Mouse (Mus musculus) liver, postnatal 0 days (tissue): ENCODE measurements around the gene Baz1a. TPM values are rescaled to one million over a fixed set of nuclear protein-coding genes. Genes with fewer than 3 reads are reported as not detected.

Experiments used
- ATAC-seq: fragments of 200-750 bp; cut with Nextera tagmentation; 2 replicates; pipeline ENCODE4 v1.8.0; 2017; ENCODE audit warnings: mild to moderate bottlenecking, moderate library complexity
- DNase-seq: peaks from one replicate; pipeline ENCODE4 v3.0.0-alpha.2; 2016
- H3K27ac ChIP-seq: fragments of 300-500 bp; sonication (generic); 2 replicates; pipeline ENCODE4 v1.5.1; 2014; ENCODE audit warnings: antibody characterized with exemption, moderate library complexity, mild to moderate bottlenecking, low read depth
- H3K27me3 ChIP-seq: fragments of 300-500 bp; sonication (generic); 2 replicates; pipeline ENCODE4 v1.6.1; 2014; ENCODE audit warnings: low read length, control low read depth, mixed read lengths; ENCODE audit not compliant: insufficient read depth
- H3K36me3 ChIP-seq: fragments of 300-500 bp; sonication (generic); replicated peaks from 2 replicates; pipeline ENCODE4 v1.6.1; 2014; ENCODE audit warnings: mild to moderate bottlenecking, control low read depth, low read length, moderate library complexity, mixed read lengths; ENCODE audit not compliant: insufficient read depth
- H3K4me1 ChIP-seq: fragments of 300-500 bp; sonication (generic); 2 replicates; pipeline ENCODE4 v1.6.1; 2014; ENCODE audit warnings: antibody characterized with exemption, mild to moderate bottlenecking, control low read depth; ENCODE audit not compliant: insufficient read depth
- H3K4me2 ChIP-seq: fragments of 300-500 bp; sonication (generic); 2 replicates; pipeline ENCODE4 v1.6.1; 2014; ENCODE audit warnings: low read depth, mild to moderate bottlenecking, low read length, moderate library complexity, mixed read lengths
- H3K4me3 ChIP-seq: fragments of 300-500 bp; sonication (generic); 2 replicates; pipeline ENCODE4 v1.5.1; 2014; ENCODE audit warnings: low read depth, low read length
- H3K9ac ChIP-seq: fragments of 300-500 bp; sonication (generic); replicated peaks from 2 replicates; pipeline ENCODE4 v1.6.1; 2014; ENCODE audit warnings: mild to moderate bottlenecking, moderate library complexity
- H3K9me3 ChIP-seq: fragments of 300-500 bp; sonication (generic); 2 replicates; pipeline ENCODE4 v1.6.1; 2016; ENCODE audit warnings: mild to moderate bottlenecking, control low read depth, low read length, mixed read lengths
- CTCF ChIP-seq: sonication (generic); IDR thresholded peaks from 2 replicates; pipeline ENCODE4 v1.5.1; 2016; ENCODE audit warnings: antibody characterized with exemption, low read depth
- EP300 ChIP-seq: IDR thresholded peaks from 2 replicates; pipeline ENCODE4 v1.6.1; 2016; ENCODE audit warnings: antibody characterized with exemption, low read depth, mild to moderate bottlenecking
- WGBS: fragments of 180-500 bp; shearing (Covaris S2); extraction: QIAGEN DNeasy Blood & Tissue Kit; methylation state at CpG from one replicate; pipeline ENCODE4 v1.1.7; 2014; ENCODE audit not compliant: insufficient replicate concordance; 5-methylcytosine and 5-hydroxymethylcytosine counted together
- polyA plus RNA-seq: library from polyadenylated mRNA; unstranded; fragments of >200 nt; fragmentation: Nextera tagmentation; extraction: Ambion mirVana; gene quantifications from 2 replicates; pipeline ENCODE4 v1.2.1, GENCODE M21; 2015

The Baz1a gene
- polyA plus RNA-seq, 1 experiment from 2014 or later, result 18.5 TPM

- Histone ChIP-seq H3K36me3 (no peaks in the 10 kb centered on the region), H3K9ac (peak overlapping the region; percentile 6; the same call in 1 of the 2 replicates), H3K27ac (peak overlapping the region; percentile 41), H3K4me3 (no peak overlapping the region), H3K4me2 (peak overlapping the region; percentile 58), H3K4me1 (peaks cover 5% of the 10 kb centered on the region), H3K27me3 (no peaks in the 10 kb centered on the region), H3K9me3 (no peaks in the 10 kb centered on the region)
- ATAC-seq (no peak), DNase-seq (no peak)
- WGBS, result 34% methylated on average over 16 of the region's 16 CpGs
- no peak for TF ChIP-seq EP300
- no peak for TF ChIP-seq CTCF
These were observed 20.7 kb downstream of the Baz1a start for GRCm38 (mm10) chr12:54993246-54994067.

- Histone ChIP-seq H3K4me3 (no peak overlapping the region), H3K4me2 (no peak overlapping the region), H3K36me3 (no peaks in the 10 kb centered on the region), H3K9ac (no peak overlapping the region), H3K4me1 (no peaks in the 10 kb centered on the region; the same call in 1 of the 2 replicates), H3K9me3 (no peaks in the 10 kb centered on the region), H3K27ac (no peak overlapping the region), H3K27me3 (no peaks in the 10 kb centered on the region)
- DNase-seq (no peak), ATAC-seq (peak; percentile 60)
- TF ChIP-seq EP300 (no peak), CTCF (no peak)
- WGBS, result 70% methylated on average over 3 of the region's 3 CpGs
These were observed 21.3 kb downstream of the Baz1a start for GRCm38 (mm10) chr12:54992814-54993213.

- Histone ChIP-seq H3K4me1 (peaks cover 6% of the 10 kb centered on the region), H3K4me3 (no peak overlapping the region), H3K4me2 (no peak overlapping the region), H3K27ac (no peak overlapping the region), H3K9ac (no peak overlapping the region), H3K36me3 (no peaks in the 10 kb centered on the region), H3K9me3 (no peaks in the 10 kb centered on the region), H3K27me3 (no peaks in the 10 kb centered on the region)
- no peak for ATAC-seq
- no peak for DNase-seq
- TF ChIP-seq CTCF (no peak), EP300 (no peak)
- WGBS, result 74% methylated on average over 4 of the region's 4 CpGs
These were observed 25.8 kb downstream of the Baz1a start for GRCm38 (mm10) chr12:54988323-54988850.

GRCm38 (mm10) chr12:54987156-54987555, 27.0 kb downstream of the Baz1a start:
- Histone ChIP-seq H3K27ac (no peak overlapping the region), H3K4me1 (peaks cover 8% of the 10 kb centered on the region), H3K4me3 (no peak overlapping the region), H3K4me2 (peak overlapping the region; percentile 15; the same call in 1 of the 2 replicates), H3K27me3 (no peaks in the 10 kb centered on the region), H3K9ac (no peak overlapping the region), H3K9me3 (no peaks in the 10 kb centered on the region), H3K36me3 (peaks cover 11% of the 10 kb centered on the region)
- WGBS, result 74% methylated on average over 2 of the region's 2 CpGs
- DNase-seq (no peak), ATAC-seq (no peak)
- no peak for TF ChIP-seq CTCF
- TF ChIP-seq EP300, result no peak

GRCm38 (mm10) chr12:54986052-54986717, 28.0 kb downstream of the Baz1a start, which contains the start of gene Gm20403:
Gene Gm20403, minus strand, starts transcription at chr12:54986529.
- H3K27ac ChIP-seq, result peak within 1 kb of the TSS; percentile 98
- H3K4me1 ChIP-seq, result peaks cover 17% of the 10 kb centered on the region
- ATAC-seq, result peak; percentile 76
- peak; percentile 76 for DNase-seq
- H3K9ac ChIP-seq, result peak within 1 kb of the TSS; percentile 88
- H3K27me3 ChIP-seq, result no peaks in the 10 kb centered on the region
- TF ChIP-seq EP300 (no peak), CTCF (no peak)
- peaks cover 19% of the 10 kb centered on the region for H3K36me3 ChIP-seq
- WGBS, result under 1% methylated on average over 38 of the region's 60 CpGs
- peak within 1 kb of the TSS; percentile 92 for H3K4me3 ChIP-seq
- no peaks in the 10 kb centered on the region for H3K9me3 ChIP-seq
- H3K4me2 ChIP-seq, result peak within 1 kb of the TSS; percentile 93
